In genomic region chr2:162660231-162660940, GRCm38 (mm10) we compare ENCODE assay signal across 8 mouse cellular contexts. TPM values are rescaled to one million over a fixed set of nuclear protein-coding genes. Genes with fewer than 3 reads are reported as not detected.
A peak's percentile ranks its signal among the peaks of the same experiment; 100 is the strongest.
DNase-seq lines count a peak whose midpoint lies in the region; ATAC-seq and TF ChIP-seq lines count a peak whose summit lies in the region.

No protein-coding gene starts in this region.

- TF ChIP-seq POLR2A in liver, adult 2 months (IDR thresholded peaks at IDR 0.05; ENCODE audit: extremely low read depth, insufficient read depth, low read length), result no peak

- peaks cover 9% of the 10 kb centered on the region for H3K27me3 ChIP-seq in liver, adult 2 months (ENCODE audit: control insufficient read depth, insufficient read depth, low read length)
- peaks cover 29% of the 10 kb centered on the region for H3K27me3 ChIP-seq in hindbrain, embryonic 11.5 days (ENCODE audit: control insufficient read depth, insufficient read depth, low read length)
- H3K27me3 ChIP-seq in liver, embryonic 16.5 days (ENCODE audit: control insufficient read depth, insufficient read depth, low read depth, low read length), result peaks cover 46% of the 10 kb centered on the region
- H3K27me3 ChIP-seq in stomach, embryonic 14.5 days (ENCODE audit: control insufficient read depth, insufficient read depth, low read length), result peaks cover 22% of the 10 kb centered on the region

- no peak overlapping the region for H3K9ac ChIP-seq in liver, adult 2 months (ENCODE audit: low read depth, low read length)
- H3K9ac ChIP-seq in hindbrain, embryonic 11.5 days (ENCODE audit: low read depth, low read length), result peak overlapping the region; percentile 53
- no peak overlapping the region for H3K9ac ChIP-seq in liver, embryonic 16.5 days (ENCODE audit: low read depth, low read length)
- no peak overlapping the region for H3K9ac ChIP-seq in stomach, embryonic 14.5 days (replicated peaks; ENCODE audit: low read depth, low read length)

- no peaks in the 10 kb centered on the region for H3K4me1 ChIP-seq in liver, adult 2 months (ENCODE audit: control insufficient read depth, insufficient read depth, low read length)
- H3K4me1 ChIP-seq in hindbrain, embryonic 11.5 days (replicated peaks; ENCODE audit: control insufficient read depth, insufficient read depth, low read length), result peaks cover 4% of the 10 kb centered on the region
- no peaks in the 10 kb centered on the region for H3K4me1 ChIP-seq in liver, embryonic 16.5 days (ENCODE audit: control insufficient read depth, low read depth, low read length)
- 0 out of 2 replicates have a peak, but pooled peaks cover 5% of the 10 kb centered on the region for H3K4me1 ChIP-seq in stomach, embryonic 14.5 days (ENCODE audit: control insufficient read depth, insufficient read depth, low read length)

- no peak for TF ChIP-seq CTCF in liver, adult 2 months (IDR thresholded peaks at IDR 0.05; ENCODE audit: low read depth, low read length)

- no peaks in the 10 kb centered on the region for H3K79me2 ChIP-seq in liver, adult 2 months (ENCODE audit: control insufficient read depth, insufficient read depth, low read length)

- H3K36me3 ChIP-seq in liver, adult 2 months (ENCODE audit: control insufficient read depth, insufficient read depth, low read length), result no peaks in the 10 kb centered on the region
- no peaks in the 10 kb centered on the region for H3K36me3 ChIP-seq in hindbrain, embryonic 11.5 days (ENCODE audit: control insufficient read depth, insufficient read depth, low read length)
- H3K36me3 ChIP-seq in liver, embryonic 16.5 days (ENCODE audit: control insufficient read depth, insufficient read depth), result no peaks in the 10 kb centered on the region
- no peaks in the 10 kb centered on the region for H3K36me3 ChIP-seq in stomach, embryonic 14.5 days (ENCODE audit: control insufficient read depth, insufficient read depth, low read length)

- WGBS in liver, adult 2 months, result 2% methylated on average over 57 of the region's 57 CpGs
- 0% methylated on average over 21 of the region's 57 CpGs for WGBS in hindbrain, embryonic 11.5 days
- WGBS in liver, embryonic 16.5 days (ENCODE audit: insufficient replicate concordance), result 3% methylated on average over 47 of the region's 57 CpGs
- under 1% methylated on average over 48 of the region's 57 CpGs for WGBS in stomach, embryonic 14.5 days

- H3K9me3 ChIP-seq in hindbrain, embryonic 11.5 days (ENCODE audit: control insufficient read depth, low read length), result no peaks in the 10 kb centered on the region
- H3K9me3 ChIP-seq in liver, embryonic 16.5 days (replicated peaks; ENCODE audit: control insufficient read depth, low read length), result no peaks in the 10 kb centered on the region
- H3K9me3 ChIP-seq in stomach, embryonic 14.5 days (ENCODE audit: control insufficient read depth, low read depth, low read length), result no peaks in the 10 kb centered on the region

- peak; percentile 7 for DNase-seq in adrenal gland, adult 2 months
- DNase-seq in adrenal gland, adult 18-20 months (ENCODE audit: low spot score in 2 of 2), result no peak
- DNase-seq in liver, adult 2 months (ENCODE audit: extremely low read depth, low read depth, low spot score), result no peak
- DNase-seq in liver, result no peak
- DNase-seq in hindbrain, embryonic 11.5 days (ENCODE audit: low spot score), result peak; percentile 57
- no peak for DNase-seq in ovary, adult 18-20 months (ENCODE audit: low spot score)

- peak overlapping the region; percentile 100 for H3K4me2 ChIP-seq in hindbrain, embryonic 11.5 days (replicated peaks; ENCODE audit: low read depth, low read length)
- peak overlapping the region; percentile 34; the same call in 1 of the 2 replicates for H3K4me2 ChIP-seq in liver, embryonic 16.5 days (ENCODE audit: low read depth, low read length)
- H3K4me2 ChIP-seq in stomach, embryonic 14.5 days (replicated peaks; ENCODE audit: low read depth, low read length), result peak overlapping the region; percentile 98

- no peak overlapping the region for H3K27ac ChIP-seq in liver, adult 2 months (replicated peaks; ENCODE audit: insufficient read depth, low read depth, low read length)
- no peak overlapping the region for H3K27ac ChIP-seq in hindbrain, embryonic 11.5 days (ENCODE audit: low read depth, low read length)
- H3K27ac ChIP-seq in liver, embryonic 16.5 days (ENCODE audit: low read length), result no peak overlapping the region
- no peak overlapping the region for H3K27ac ChIP-seq in stomach, embryonic 14.5 days (ENCODE audit: low read length)

- ATAC-seq in hindbrain, embryonic 11.5 days (ENCODE audit: low FRiP score), result peak; percentile 18
- no peak for ATAC-seq in liver, embryonic 16.5 days (ENCODE audit: low read depth)
- ATAC-seq in stomach, embryonic 14.5 days (ENCODE audit: insufficient number of reproducible peaks, insufficient read depth, low FRiP score, low read depth), result no peak; the same call in 1 of the 2 replicates

- peak overlapping the region; percentile 32; the same call in 1 of the 2 replicates for H3K4me3 ChIP-seq in liver, adult 2 months (ENCODE audit: insufficient read depth, low read depth, low read length)
- H3K4me3 ChIP-seq in hindbrain, embryonic 11.5 days (ENCODE audit: low read depth, low read length), result peak overlapping the region; percentile 58
- H3K4me3 ChIP-seq in liver, embryonic 16.5 days (ENCODE audit: low read depth, low read length), result peak overlapping the region; percentile 21; the same call in 1 of the 2 replicates
- H3K4me3 ChIP-seq in stomach, embryonic 14.5 days (ENCODE audit: low read depth, low read length), result peak overlapping the region; percentile 46

RNA-seq across cellular contexts. Expression of gene Ptprt, which starts 0.6 kb away (rescaled TPM):
- total RNA-seq in adrenal gland, adult 2 months (2021), result under 1 TPM; 0.03 to 0.10 TPM
- polyA plus RNA-seq in adrenal gland, adult 2 months (2012; rRNA removed), result 0.02 and 0.04 TPM in 2 replicates
- under 1 TPM; 0.03 TPM for total RNA-seq in adrenal gland, adult 18-20 months (2021)
- total RNA-seq in liver, adult 2 months (2014; rRNA removed), result 0.37 and 0.40 TPM in 2 replicates
- polyA plus RNA-seq in liver, adult 2 months (2012; rRNA removed), result 0.44 and 0.45 TPM in 2 replicates
- 1.3 and 1.7 TPM in 2 replicates for polyA plus RNA-seq in hindbrain, embryonic 11.5 days (2014; fragmentation: Nextera tagmentation; extraction: Ambion mirVana)
- 0.05 and 0.08 TPM in 2 replicates for polyA plus RNA-seq in liver, embryonic 16.5 days (2015; fragmentation: Nextera tagmentation; extraction: Ambion mirVana)
- 0.49 and 1.2 TPM in 2 replicates for polyA plus RNA-seq in stomach, embryonic 14.5 days (2014; fragmentation: Nextera tagmentation; extraction: Ambion mirVana)

Comparison
In these comparisons a context has a peak if more than half of its experiments do, and no peak if none do; other contexts are left out.
1. DNase-seq: peak in adrenal gland, adult 2 months (single experiment) and hindbrain, embryonic 11.5 days (single experiment); none in adrenal gland, adult 18-20 months (0 of 2), liver, adult 2 months (single experiment), liver (single experiment) and ovary, adult 18-20 months (single experiment).
2. H3K4me2 ChIP-seq: peak in every context shown above with its lines; median percentile 100 in hindbrain, embryonic 11.5 days; 98 in stomach, embryonic 14.5 days; 34 in liver, embryonic 16.5 days.
3. Peak in every context shown above with its lines, with median percentiles within 50 percentile points of each other: H3K4me3 ChIP-seq.